Mouse (Mus musculus): Measurements from ENCODE around the gene Prr7. TPM values are rescaled to one million over a fixed set of nuclear protein-coding genes. Genes with fewer than 3 reads are reported as not detected.

Gene Prr7
- 9.9 and 10.6 TPM in 2 replicates for polyA plus RNA-seq (2012; rRNA removed)

GRCm38 (mm10) chr13:55464027-55464884 is at the start of gene Prr7:
TSS of gene Prr7 (plus strand) at chr13:55464267.

DNA sequence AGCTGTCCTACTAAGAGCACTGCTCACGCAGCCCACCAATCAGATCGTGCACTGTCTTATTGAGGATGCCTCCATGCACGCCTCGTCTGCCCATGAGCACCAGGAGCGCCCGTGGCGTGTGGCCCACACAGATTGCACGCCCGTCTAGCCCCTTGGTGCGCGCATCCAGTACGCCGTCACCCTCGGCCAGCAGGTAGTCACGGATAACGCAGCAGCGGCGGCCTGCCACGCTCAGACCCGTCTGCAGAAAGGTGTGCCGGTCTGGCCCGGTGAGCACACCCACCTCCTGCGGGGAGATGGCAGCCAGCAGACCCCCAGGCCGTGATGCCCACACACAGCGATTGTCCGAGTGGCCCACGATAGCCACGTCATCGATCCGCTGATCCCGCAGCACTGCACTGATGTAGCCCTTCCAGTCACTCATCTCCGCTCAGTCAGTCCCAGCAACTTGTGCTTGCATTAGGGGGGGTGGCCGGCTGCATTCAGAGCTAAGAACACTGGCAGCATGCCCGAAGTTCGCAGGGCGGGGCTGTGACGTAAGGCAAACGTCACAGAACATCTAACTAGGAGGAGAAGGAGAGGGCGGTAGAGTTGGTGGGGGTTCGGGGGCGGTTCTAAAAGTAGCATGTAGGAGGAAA is 49.2 kb upstream of the Prr7 start, which contains the start of gene Pfn3:
TSS of gene Pfn3 (minus strand) at position 490 of the 638 bp plus-strand sequence.

DNA sequence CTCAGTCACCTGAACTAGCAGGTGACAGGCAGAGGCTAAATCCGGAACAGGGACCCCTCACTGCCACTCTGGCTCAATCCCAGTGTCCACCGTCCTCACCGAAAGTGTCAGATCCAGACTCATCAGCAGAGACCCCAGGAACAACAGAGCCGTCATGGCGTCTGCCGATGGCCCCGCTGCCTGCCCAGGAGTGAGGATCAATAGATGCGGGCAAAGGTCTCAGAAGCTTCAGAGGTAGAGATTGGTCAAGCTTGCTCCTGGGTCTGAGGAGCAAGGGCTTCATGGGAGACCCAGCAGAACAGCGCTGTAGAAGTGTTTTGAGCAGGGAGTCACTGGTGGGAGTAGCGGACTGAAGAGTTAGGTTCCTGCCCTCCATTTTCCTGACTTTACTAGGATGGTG is 37.5 kb upstream of the Prr7 start, which contains the start of gene F12:
TSS of gene F12 (minus strand) at position 181 of the 400 bp plus-strand sequence.

DNA sequence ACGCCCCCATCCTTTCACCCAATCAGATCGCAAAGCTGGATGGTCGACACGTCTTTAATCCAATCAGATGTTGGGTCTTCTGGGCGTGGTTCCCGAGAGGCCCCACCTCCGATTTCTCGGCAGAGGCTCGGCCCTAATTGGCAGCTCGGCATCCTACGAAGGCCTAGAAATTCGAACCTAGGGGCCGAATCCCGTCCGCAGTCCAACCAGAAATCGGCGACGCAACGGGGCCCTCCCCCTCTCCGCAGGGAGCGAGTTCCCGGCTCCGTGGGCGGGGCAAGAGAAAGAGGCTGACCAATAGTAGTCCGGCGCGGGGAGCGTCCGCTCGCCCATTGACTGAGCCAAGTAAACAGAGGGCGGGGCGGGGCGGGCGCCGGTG is 19.1 kb upstream of the Prr7 start, which contains the start of gene Grk6:
TSS of gene Grk6 (plus strand) at position 136 of the 379 bp plus-strand sequence.

DNA sequence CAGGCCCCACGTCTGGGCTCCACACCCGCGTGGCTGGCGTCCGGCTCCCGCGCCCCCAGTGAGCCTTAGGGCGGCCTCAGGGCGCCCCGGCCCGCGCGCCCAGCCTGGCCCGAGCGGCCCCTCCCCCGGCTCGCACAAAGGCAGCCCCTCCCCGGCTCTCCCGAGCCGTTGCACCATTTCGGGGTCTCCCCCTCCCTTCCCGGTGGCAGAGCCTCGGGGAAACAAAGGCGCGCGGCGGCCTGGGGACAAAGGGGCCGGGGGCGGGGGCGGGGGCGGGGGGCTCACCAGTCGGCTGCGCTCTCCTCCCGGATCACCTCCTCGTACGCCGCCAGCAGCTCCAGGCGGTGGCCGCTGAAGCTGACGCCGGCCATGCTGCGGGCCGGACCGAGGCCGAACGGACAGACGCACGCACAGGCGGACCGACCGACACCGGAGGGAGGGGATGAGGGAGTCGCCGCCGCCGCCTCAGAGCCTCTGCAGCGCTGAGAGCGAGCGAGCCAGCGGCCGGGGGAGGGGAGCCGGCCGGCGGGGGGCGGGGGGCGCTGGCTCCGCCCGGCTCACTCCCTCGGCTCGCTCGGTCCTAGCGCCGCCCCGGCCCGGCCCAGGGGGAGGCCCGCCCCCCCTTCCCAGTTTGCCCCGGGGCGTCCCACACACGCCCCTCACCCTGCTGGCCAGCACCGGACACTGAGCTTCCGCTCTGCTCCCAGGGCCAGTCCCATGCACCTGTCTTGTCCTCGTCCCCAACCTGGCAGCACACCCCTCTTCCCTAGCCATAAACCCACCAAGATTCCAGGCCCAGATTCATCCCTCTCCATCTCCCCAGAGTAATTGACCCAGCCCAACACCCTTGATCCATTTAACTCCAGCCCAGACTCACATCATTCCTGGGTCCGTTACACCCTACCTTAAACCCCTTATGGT is 23.8 kb downstream of the Prr7 start, which contains the start of gene Dbn1:
TSS of gene Dbn1 (minus strand) at position 534 of the 921 bp plus-strand sequence.

DNA sequence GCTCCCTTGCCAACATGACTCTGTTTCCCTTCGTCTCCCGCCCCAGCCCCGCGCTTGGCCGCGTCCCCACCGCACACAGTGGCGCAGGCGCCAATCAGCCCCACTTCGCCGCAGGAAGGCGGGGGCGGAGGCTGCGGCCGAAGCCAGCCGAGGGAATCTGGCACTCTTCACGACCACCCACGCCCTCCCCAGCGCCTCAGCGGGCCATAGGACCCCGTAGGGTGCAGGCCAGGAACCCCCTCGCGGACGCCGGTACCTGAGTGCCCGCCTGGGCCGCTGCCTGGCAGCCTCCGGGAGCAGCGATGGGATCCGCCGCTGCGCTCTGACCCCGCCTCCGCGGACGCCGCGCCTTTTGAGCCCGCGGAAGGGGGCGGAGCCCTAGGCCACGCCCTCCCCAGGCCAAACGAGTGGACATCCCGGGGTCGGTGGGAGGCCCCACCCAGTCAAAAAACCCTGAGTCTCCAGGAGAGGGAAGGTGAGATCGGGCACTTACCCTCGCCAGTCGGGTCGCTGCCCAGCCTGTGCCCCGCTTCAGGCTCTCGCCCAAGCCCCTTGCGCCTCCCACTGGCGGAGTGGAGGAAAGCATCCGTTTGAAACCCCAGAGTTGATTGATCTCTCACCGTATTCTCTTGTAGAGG is 49.2 kb downstream of the Prr7 start, which contains the start of gene Pdlim7:
TSS of gene Pdlim7 (minus strand) at position 566 of the 638 bp plus-strand sequence.

Other genes with a start within 250 kb of the Prr7 start
- gene Prelid1, start 143.8 kb upstream of the Prr7 start, polyA plus RNA-seq (2012; rRNA removed): 566 and 652 TPM in 2 replicates
- gene Rab24, start 142.3 kb upstream of the Prr7 start, polyA plus RNA-seq (2012; rRNA removed): 75.2 and 86.3 TPM in 2 replicates
- gene Mxd3, start 134.4 kb upstream of the Prr7 start, polyA plus RNA-seq (2012; rRNA removed): 10.4 and 11.5 TPM in 2 replicates
- gene Lman2, start 101.5 kb upstream of the Prr7 start, polyA plus RNA-seq (2012; rRNA removed): 99.2 and 117 TPM in 2 replicates
- gene Rgs14, start 94.5 kb upstream of the Prr7 start, polyA plus RNA-seq (2012; rRNA removed): 4.9 and 5.9 TPM in 2 replicates
- 1.0 and 1.6 TPM in 2 replicates for gene Slc34a1, start 66.1 kb upstream of the Prr7 start, polyA plus RNA-seq (2012; rRNA removed)
- not detected in 2 replicates for gene Pfn3, start 49.0 kb upstream of the Prr7 start, polyA plus RNA-seq (2012; rRNA removed)
- gene F12, start 37.5 kb upstream of the Prr7 start, polyA plus RNA-seq (2012; rRNA removed): 0.40 and 0.46 TPM in 2 replicates
- gene Grk6, start 19.2 kb upstream of the Prr7 start, polyA plus RNA-seq (2012; rRNA removed): 66.0 and 66.1 TPM in 2 replicates
- gene Dbn1, start 23.8 kb downstream of the Prr7 start, polyA plus RNA-seq (2012; rRNA removed): 36.7 and 36.9 TPM in 2 replicates
- 178 and 184 TPM in 2 replicates for gene Pdlim7, start 49.4 kb downstream of the Prr7 start, polyA plus RNA-seq (2012; rRNA removed)
- gene Dok3, start 65.0 kb downstream of the Prr7 start, polyA plus RNA-seq (2012; rRNA removed): 16.3 and 16.8 TPM in 2 replicates
- gene Ddx41, start 72.4 kb downstream of the Prr7 start, polyA plus RNA-seq (2012; rRNA removed): 66.3 and 71.4 TPM in 2 replicates
- gene Fam193b, start 106.9 kb downstream of the Prr7 start, polyA plus RNA-seq (2012; rRNA removed): 87.1 and 98.0 TPM in 2 replicates
- gene Tmed9, start 109.5 kb downstream of the Prr7 start, polyA plus RNA-seq (2012; rRNA removed): 65.8 and 80.9 TPM in 2 replicates
- 26.1 and 27.8 TPM in 2 replicates for gene B4galt7, start 135.6 kb downstream of the Prr7 start, polyA plus RNA-seq (2012; rRNA removed)
- 13.5 and 15.2 TPM in 2 replicates for gene Caml, start 158.7 kb downstream of the Prr7 start, polyA plus RNA-seq (2012; rRNA removed)
- 7.7 and 7.9 TPM in 2 replicates for gene Ddx46, start 170.8 kb downstream of the Prr7 start, polyA plus RNA-seq (2012; rRNA removed)
- 14.3 and 17.9 TPM in 2 replicates for gene B230219D22Rik, start 228.9 kb downstream of the Prr7 start, polyA plus RNA-seq (2012; rRNA removed)

Data from colon, adult 2 months (tissue).